Mouse (Mus musculus): ENCODE measurements around the gene Palm2.

DNA sequence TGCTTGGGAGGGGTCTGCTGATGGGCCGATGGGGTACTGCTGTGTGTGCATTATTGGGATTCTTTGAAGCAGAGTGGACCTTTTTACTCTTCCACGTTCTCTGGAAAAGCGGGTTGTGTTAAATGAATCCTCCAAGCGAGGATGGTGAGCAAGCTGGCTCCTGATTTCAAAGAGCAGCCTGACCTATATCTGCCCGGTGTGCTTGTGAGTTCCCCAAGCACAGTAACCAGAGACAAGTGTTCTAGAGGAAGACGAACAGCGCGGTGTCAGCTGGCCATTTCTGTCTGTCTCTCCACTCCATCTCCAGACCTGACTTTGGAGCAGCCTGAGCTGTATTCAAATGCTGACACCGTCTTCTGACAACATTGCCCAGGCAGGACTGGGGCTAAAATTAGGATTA lies 204.9 kb downstream of the Palm2 start:
- TF ChIP-seq CTCF (IDR thresholded peaks at IDR 0.05; ENCODE audit: insufficient read depth, low read depth, low read length) (no peak), POLR2A (IDR thresholded peaks at IDR 0.05; ENCODE audit: insufficient read depth, low read depth, low read length) (no peak)

All from olfactory bulb, adult 2 months (tissue).